Comparison of ENCODE assay signal across 7 mouse cellular contexts in genomic region chr5:27790086-27790909, GRCm38 (mm10). TPM values are rescaled to one million over a fixed set of nuclear protein-coding genes. Genes with fewer than 3 reads are reported as not detected.
DNase-seq lines count a peak whose midpoint lies in the region; ATAC-seq and TF ChIP-seq lines count a peak whose summit lies in the region.

No protein-coding gene starts in this region.

- no peak for ATAC-seq in G1E (ENCODE audit: extremely low read depth, insufficient number of reproducible peaks, low FRiP score, poor library complexity, severe bottlenecking)
- no peak for ATAC-seq in forebrain, embryonic 13.5 days

- peaks cover 49% of the 10 kb centered on the region for H3K36me3 ChIP-seq in G1E (replicated peaks)
- H3K36me3 ChIP-seq in forebrain, embryonic 13.5 days (ENCODE audit: poor library complexity, severe bottlenecking) = peaks cover 32% of the 10 kb centered on the region
- H3K36me3 ChIP-seq in midbrain, embryonic 10.5 days = peaks cover 45% of the 10 kb centered on the region

- no peak for TF ChIP-seq CTCF in G1E (IDR thresholded peaks at IDR 0.05; ENCODE audit: low read depth, low read length)

- no peaks in the 10 kb centered on the region for H3K9me3 ChIP-seq in G1E (replicated peaks)
- H3K9me3 ChIP-seq in forebrain, embryonic 13.5 days (replicated peaks) = no peaks in the 10 kb centered on the region
- no peaks in the 10 kb centered on the region for H3K9me3 ChIP-seq in midbrain, embryonic 10.5 days (replicated peaks)

- H3K27ac ChIP-seq in forebrain, embryonic 13.5 days = peak overlapping the region; percentile 93
- H3K27ac ChIP-seq in midbrain, embryonic 10.5 days (replicated peaks) = peak overlapping the region; percentile 100

- peak overlapping the region; percentile 71 for H3K4me2 ChIP-seq in forebrain, embryonic 13.5 days

- peaks cover 28% of the 10 kb centered on the region for H3K4me1 ChIP-seq in G1E (ENCODE audit: insufficient read depth, low read depth, low read length)
- peaks cover 26% of the 10 kb centered on the region for H3K4me1 ChIP-seq in forebrain, embryonic 13.5 days
- peaks cover 25% of the 10 kb centered on the region for H3K4me1 ChIP-seq in midbrain, embryonic 10.5 days

- WGBS in forebrain, embryonic 13.5 days = 28% methylated on average over 21 of the region's 21 CpGs
- 38% methylated on average over 21 of the region's 21 CpGs for WGBS in midbrain, embryonic 10.5 days

- DNase-seq in A20 (ENCODE audit: low read depth, low spot score) = peak; percentile 52
- no peak for DNase-seq in G1E (ENCODE audit: low spot score)
- peak; percentile 20 for DNase-seq in kidney, adult 9 months
- peak; percentile 10 for DNase-seq in midbrain, embryonic 10.5 days (ENCODE audit: low spot score)
- DNase-seq in frontal cortex, postnatal 14 days (ENCODE audit: low spot score in 2 of 2) = no peak
- DNase-seq in adrenal gland, adult 18-20 months (ENCODE audit: low spot score in 2 of 2) = no peak

- peak overlapping the region; percentile 91 for H3K9ac ChIP-seq in forebrain, embryonic 13.5 days

- no peaks in the 10 kb centered on the region for H3K27me3 ChIP-seq in G1E (ENCODE audit: insufficient read depth, low read length)
- no peaks in the 10 kb centered on the region for H3K27me3 ChIP-seq in forebrain, embryonic 13.5 days
- no peaks in the 10 kb centered on the region for H3K27me3 ChIP-seq in midbrain, embryonic 10.5 days (ENCODE audit: low read depth, poor library complexity, severe bottlenecking)

- peak overlapping the region; percentile 86 for H3K4me3 ChIP-seq in G1E (ENCODE audit: low read depth, low read length)
- H3K4me3 ChIP-seq in forebrain, embryonic 13.5 days = peak overlapping the region; percentile 72
- H3K4me3 ChIP-seq in midbrain, embryonic 10.5 days = peak overlapping the region; percentile 81

RNA-seq across cellular contexts. Expression of gene Paxip1, which starts 1.2 kb away (rescaled TPM):
- total RNA-seq in G1E (2014; fragmentation: Nextera tagmentation) = 42.9 and 49.7 TPM in 2 replicates
- total RNA-seq in G1E (2017) = 30.5 and 30.8 TPM in 2 replicates
- 26.4 and 28.5 TPM in 2 replicates for polyA plus RNA-seq in G1E (2012)
- polyA plus RNA-seq in forebrain, embryonic 13.5 days (2015; fragmentation: Nextera tagmentation; extraction: Ambion mirVana) = 27.7 and 37.5 TPM in 2 replicates
- polyA plus RNA-seq in midbrain, embryonic 10.5 days (2016; fragmentation: Nextera tagmentation; extraction: Ambion mirVana) = 56.6 and 58.1 TPM in 2 replicates
- total RNA-seq in adrenal gland, adult 18-20 months (2021) = 10 to 100 TPM; 18.9 to 22.6 TPM

RNA-seq across cellular contexts. Expression of gene Htr5a, which starts 51.7 kb away (rescaled TPM):
- total RNA-seq in G1E (2014; fragmentation: Nextera tagmentation) (not detected in 2 replicates), G1E (2017) (under 0.01 and 0.22 TPM in 2 replicates)
- polyA plus RNA-seq in G1E (2012) = not detected in 2 replicates
- polyA plus RNA-seq in forebrain, embryonic 13.5 days (2015; fragmentation: Nextera tagmentation; extraction: Ambion mirVana) = 0.21 and 0.50 TPM in 2 replicates
- polyA plus RNA-seq in midbrain, embryonic 10.5 days (2016; fragmentation: Nextera tagmentation; extraction: Ambion mirVana) = 0.02 TPM in 1 of 2 replicates, not detected in the other
- not detected for total RNA-seq in adrenal gland, adult 18-20 months (2021)

Comparison
In these comparisons a context has a peak if more than half of its experiments do, and no peak if none do; other contexts are left out.
1. DNase-seq: peak in A20 (single experiment), kidney, adult 9 months (single experiment) and midbrain, embryonic 10.5 days (single experiment); none in G1E (single experiment), frontal cortex, postnatal 14 days (0 of 2) and adrenal gland, adult 18-20 months (0 of 2).
2. Peak in every context shown above with its lines, with median percentiles within 50 percentile points of each other: H3K4me3 ChIP-seq.